In the genomic region with DNA sequence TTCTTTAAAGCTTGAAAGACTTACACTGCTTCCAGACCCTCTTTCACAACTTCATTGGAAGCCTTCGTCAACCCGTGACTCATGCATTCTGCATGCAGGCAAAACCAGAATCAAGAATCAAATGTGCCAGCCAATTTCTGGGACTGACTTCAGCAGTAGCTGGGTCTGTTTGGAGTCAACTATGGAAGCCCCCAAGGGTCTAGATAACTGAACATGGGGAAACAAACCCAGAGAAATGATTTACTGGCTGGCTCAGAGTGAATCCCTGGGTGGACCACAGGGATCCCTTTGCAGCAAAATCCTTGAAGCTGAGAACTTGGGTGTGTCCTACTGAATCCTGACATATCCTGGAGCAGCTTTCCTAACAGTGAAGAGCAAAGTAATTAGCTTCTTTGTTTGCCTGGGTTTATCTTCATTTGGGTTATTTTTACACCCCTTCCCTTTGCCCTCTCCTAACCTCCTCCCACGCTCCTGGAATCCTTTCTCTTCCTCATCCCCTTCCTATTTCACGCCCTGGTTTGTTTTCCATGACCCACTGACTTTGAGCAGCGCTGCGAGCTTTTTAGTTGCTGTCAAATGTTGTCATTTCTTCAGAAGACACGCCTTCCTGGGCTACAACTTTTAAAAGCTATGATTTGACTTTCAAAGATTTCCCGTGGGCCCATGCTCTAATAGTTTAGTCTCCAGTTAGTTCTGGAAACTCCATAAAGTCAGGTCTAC, we compare ENCODE assay signal across 8 mouse cellular contexts.
DNase-seq lines count a peak whose midpoint lies in the region; ATAC-seq and TF ChIP-seq lines count a peak whose summit lies in the region.
"Had no signal": no experiment of that assay in that cellular context is flagged by ENCODE, and none has a peak within 500 bp of the region (broad histone marks: within the 10 kb centered on the region; RNA-seq: fewer than 3 reads in every experiment).

No protein-coding gene starts in this region.

- ATAC-seq in lung, postnatal 0 days = peak; percentile 64

- WGBS in lung, postnatal 0 days = 18% methylated on average over 8 of the region's 8 CpGs

- peak overlapping the region; percentile 87 for H3K27ac ChIP-seq in lung, postnatal 0 days (ENCODE audit: low read length)

- no peak overlapping the region for H3ac ChIP-seq in C2C12 (ENCODE audit: control insufficient read depth, insufficient read length, low read depth)

- TF ChIP-seq EP300 in lung, postnatal 0 days (IDR thresholded peaks at IDR 0.05) = peak; percentile 77

- H3K9ac ChIP-seq in lung, postnatal 0 days (replicated peaks; ENCODE audit: low read depth) = no peak overlapping the region

- H3K36me3 ChIP-seq in C2C12 (ENCODE audit: control insufficient read depth, insufficient read depth) = no peaks in the 10 kb centered on the region
- H3K36me3 ChIP-seq in lung, postnatal 0 days (ENCODE audit: insufficient read depth, low read length) = no peaks in the 10 kb centered on the region

- H3K4me2 ChIP-seq in lung, postnatal 0 days (replicated peaks; ENCODE audit: low read depth, low read length) = 0 out of 2 replicates have a peak overlapping the region, but pooled peaks have one; percentile 9

- no peaks in the 10 kb centered on the region for H3K79me2 ChIP-seq in C2C12 (ENCODE audit: control insufficient read depth, insufficient read depth)

- intact Hi-C loops in gastrocnemius, postnatal 14 days (cut with DNase I; ENCODE audit: low total_unique reads) = no loop called here

- TF ChIP-seq CTCF in C2C12 (IDR thresholded peaks at IDR 0.05; ENCODE audit: control insufficient read depth, insufficient read depth, insufficient read length) = no peak
- TF ChIP-seq CTCF in lung, postnatal 0 days (IDR thresholded peaks at IDR 0.05) = no peak

- H3K4me3 ChIP-seq in C2C12 (ENCODE audit: insufficient read depth, poor library complexity, severe bottlenecking) = no peak overlapping the region
- no peak overlapping the region for H3K4me3 ChIP-seq in lung, postnatal 0 days (ENCODE audit: low read depth, low read length)
- H3K4me3 ChIP-seq: erythroblast, embryonic 14.5 days had no signal

- H3K4me1 ChIP-seq in lung, postnatal 0 days (ENCODE audit: insufficient read depth, low read depth, low read length) = peaks cover 14% of the 10 kb centered on the region; the same call in 1 of the 2 replicates

- H3K9me3 ChIP-seq in lung, postnatal 0 days (ENCODE audit: low read length) = no peaks in the 10 kb centered on the region

- peak; percentile 98 for DNase-seq in 3T3-L1 (ENCODE audit: low read depth, low spot score)
- peak; percentile 63 for DNase-seq in gastrocnemius, postnatal 14 days
- DNase-seq in lung, postnatal 0 days (ENCODE audit: low spot score) = peak; percentile 97
- no peak for DNase-seq in c-Kit-positive CD71-positive TER-119-positive erythroid progenitor cells, embryonic 14.5 days (ENCODE audit: low spot score)
- DNase-seq in spleen, adult 12 weeks (ENCODE audit: low spot score) = no peak
- no peak for DNase-seq in T-cell, adult 2 months (ENCODE audit: low spot score)

- no peaks in the 10 kb centered on the region for H3K27me3 ChIP-seq in C2C12 (ENCODE audit: control insufficient read depth, insufficient read depth, insufficient read length)
- no peaks in the 10 kb centered on the region for H3K27me3 ChIP-seq in lung, postnatal 0 days (replicated peaks; ENCODE audit: insufficient read depth, low read length)

- H3K79me3 ChIP-seq in C2C12 (ENCODE audit: low read depth) = no peaks in the 10 kb centered on the region

TF ChIP-seq in C2C12, 6 proteins besides CTCF, POLR2A, EP300 and RAD21:
- TF ChIP-seq CEBPB (IDR thresholded peaks at IDR 0.05; ENCODE audit: low read depth) = peak; percentile 98
- TF ChIP-seq MYOG (IDR thresholded peaks at IDR 0.05; ENCODE audit: control insufficient read depth, extremely low read depth, insufficient read length) = no peak
- TF ChIP-seq FOSL1 (IDR thresholded peaks at IDR 0.05; ENCODE audit: insufficient read depth, low read length, poor library complexity, severe bottlenecking) = peak; percentile 90
- no peak for TF ChIP-seq USF1 (IDR thresholded peaks at IDR 0.05; ENCODE audit: low read depth)
- no peak for TF ChIP-seq MAX (IDR thresholded peaks at IDR 0.05)
- TF ChIP-seq MYOD1 (IDR thresholded peaks at IDR 0.05; ENCODE audit: control insufficient read depth, insufficient read length, low read depth) = no peak

Comparison
In these comparisons a context has a peak if more than half of its experiments do, and no peak if none do; other contexts are left out.
1. DNase-seq: peak in 3T3-L1 (single experiment), gastrocnemius, postnatal 14 days (single experiment) and lung, postnatal 0 days (single experiment); none in c-Kit-positive CD71-positive TER-119-positive erythroid progenitor cells, embryonic 14.5 days (single experiment), spleen, adult 12 weeks (single experiment) and T-cell, adult 2 months (single experiment).